Mouse (Mus musculus) layer of hippocampus, adult 2 months (tissue): ENCODE measurements around the gene Inppl1. TPM values are rescaled to one million over a fixed set of nuclear protein-coding genes. Genes with fewer than 3 reads are reported as not detected.
A peak's percentile ranks its signal among the peaks of the same experiment; 100 is the strongest.

Experiments
- DNase-seq, 2 experiments: peaks; one replicate each; pipeline ENCODE4 v3.0.0; 2022; ENCODE audit warnings: low spot score in 2 of 2
- H3K27ac ChIP-seq: fragments of 200-600 bp; 2 replicates; pipeline ENCODE4 v1.8.1; 2022
- H3K4me3 ChIP-seq: fragments of 200-600 bp; 2 replicates; pipeline ENCODE4 v1.8.1; 2022; ENCODE audit warnings: mild to moderate bottlenecking
- CTCF ChIP-seq: fragments of 200-600 bp; conservative IDR thresholded peaks from 2 replicates; pipeline ENCODE4 v1.8.1; 2022; ENCODE audit warnings: antibody characterized with exemption, mild to moderate bottlenecking, moderate library complexity
- long read RNA-seq, 2 experiments: library from polyadenylated mRNA; stranded (forward); transcript quantifications; one replicate each; pipeline ENCODE4 v2.0.0; 2021; ENCODE audit warnings: borderline mapping rate in 2 of 2
- total RNA-seq, 2 experiments: library from RNA; stranded (reverse); gene quantifications; 2 replicates each; pipeline ENCODE4 v1.2.3; 2021

Gene Inppl1
- total RNA-seq: 10 to 100 TPM; 26.7 to 28.4 TPM
- long read RNA-seq, experiment 1, partial matches to known transcripts: 1 of 3 reads
- long read RNA-seq, experiment 1, other reads (novel, unspliced or antisense): 2 of 3 reads
- long read RNA-seq, experiment 2, partial matches to known transcripts: 1 of 5 reads
- long read RNA-seq, experiment 2, other reads (novel, unspliced or antisense): 4 of 5 reads

DNA sequence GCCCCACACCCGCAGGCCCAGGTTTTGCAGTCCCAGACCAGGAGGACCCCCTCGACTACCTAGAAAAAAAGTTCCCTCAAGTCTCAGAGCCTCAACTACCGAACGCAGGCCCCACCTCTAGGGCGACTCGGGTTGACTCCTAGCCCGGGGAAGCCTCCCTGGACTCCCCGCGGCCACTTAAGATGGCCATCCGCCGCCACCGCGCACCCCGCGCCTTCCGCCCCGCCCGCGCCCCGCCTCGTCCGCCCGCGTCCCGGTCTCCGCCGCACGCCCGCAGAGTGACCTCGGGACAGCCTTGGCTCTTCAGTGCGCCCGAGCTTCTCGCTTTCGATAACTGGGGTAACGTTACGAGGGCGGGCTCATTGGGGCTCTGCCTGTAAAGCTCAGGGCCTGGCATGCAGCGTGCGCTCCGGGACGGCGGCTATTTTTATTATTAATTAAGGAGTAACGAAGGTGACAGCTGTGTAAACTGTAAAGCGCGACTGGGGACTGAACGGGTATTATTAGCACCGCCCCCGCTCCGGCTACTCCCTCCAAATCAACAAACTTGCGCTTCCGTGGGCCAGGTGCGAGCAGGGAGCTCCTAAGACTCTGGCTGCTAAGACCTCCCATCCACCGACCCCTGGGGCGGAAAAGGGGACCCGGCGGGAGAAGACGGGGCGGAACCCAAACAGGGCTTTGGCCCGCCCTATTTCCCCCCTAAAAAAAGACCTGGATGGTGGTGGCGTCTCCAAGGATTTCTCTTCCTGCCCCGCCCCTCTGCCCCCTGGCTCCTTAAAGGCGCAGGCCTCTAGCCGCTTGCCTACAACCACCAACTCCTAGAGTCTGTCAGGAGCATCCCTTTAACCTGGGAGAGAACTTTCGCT, at the start of gene Inppl1:
TSS of gene Inppl1 (minus strand) at position 624 of the 866 bp plus-strand sequence.
- peak; percentile 69 for TF ChIP-seq CTCF
- Histone ChIP-seq H3K4me3 (peak within 1 kb of the TSS; percentile 65), H3K27ac (peak within 1 kb of the TSS; percentile 90)
- DNase-seq: peak; percentile 59 to 60

- Histone ChIP-seq H3K27ac (no peak overlapping the region), H3K4me3 (no peak overlapping the region)
- no peak for DNase-seq
- no peak for TF ChIP-seq CTCF
Measured at GRCm38 (mm10) chr7:101886274-101886673, 48.2 kb upstream of the Inppl1 start.

DNA sequence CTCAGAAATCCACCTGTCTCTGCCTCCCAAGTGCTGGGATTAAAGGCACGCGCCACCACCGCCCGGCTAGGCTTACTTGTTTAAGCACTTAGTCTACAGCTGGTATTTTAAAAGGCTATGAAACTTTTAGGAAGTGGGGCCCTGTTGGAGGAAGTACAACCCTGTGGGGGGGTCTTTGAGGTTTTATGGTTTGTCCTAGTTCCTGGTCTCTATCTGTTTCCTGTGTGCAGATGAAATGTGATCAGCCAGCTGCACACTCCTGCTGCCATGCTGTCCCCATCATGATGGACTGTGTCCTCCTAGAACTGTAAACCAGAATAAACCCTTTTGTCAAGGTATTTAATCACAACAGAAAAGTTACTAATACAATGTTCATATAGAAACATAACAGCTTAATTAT, 46.1 kb upstream of the Inppl1 start:
- Histone ChIP-seq H3K27ac (no peak overlapping the region), H3K4me3 (no peak overlapping the region)
- TF ChIP-seq CTCF: no peak
- no peak for DNase-seq

- no peak for DNase-seq
- Histone ChIP-seq H3K4me3 (no peak overlapping the region), H3K27ac (no peak overlapping the region)
- TF ChIP-seq CTCF: no peak
Measured at GRCm38 (mm10) chr7:101882413-101883154, 44.6 kb upstream of the Inppl1 start.

DNA sequence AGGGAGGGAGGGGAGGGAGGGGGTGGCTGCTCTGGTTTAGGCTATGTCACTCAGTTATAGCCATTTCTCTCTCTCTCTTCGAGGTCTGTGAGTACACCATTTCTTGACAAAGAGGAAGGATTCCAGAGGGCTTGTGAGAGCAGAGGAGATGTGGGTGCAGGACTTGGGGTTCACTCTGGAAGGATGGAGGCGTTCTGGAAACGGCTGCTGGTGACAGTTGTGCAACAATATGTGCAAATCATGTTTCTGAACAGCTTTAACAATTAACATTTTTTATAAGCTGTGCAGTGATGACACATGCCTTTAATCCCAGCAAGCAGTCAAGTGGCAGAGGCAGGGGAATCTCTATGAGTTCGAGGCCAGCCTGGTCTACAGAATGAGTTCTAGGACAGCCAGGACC, 42.8 kb upstream of the Inppl1 start:
- TF ChIP-seq CTCF: no peak
- no peak overlapping the region for H3K4me3 ChIP-seq
- DNase-seq: peak; percentile 48 to 56
- H3K27ac ChIP-seq: no peak overlapping the region; the same call in 1 of the 2 replicates

- DNase-seq: no peak
- H3K4me3 ChIP-seq: no peak overlapping the region
Measured at GRCm38 (mm10) chr7:101875978-101876377, 37.9 kb upstream of the Inppl1 start.

DNA sequence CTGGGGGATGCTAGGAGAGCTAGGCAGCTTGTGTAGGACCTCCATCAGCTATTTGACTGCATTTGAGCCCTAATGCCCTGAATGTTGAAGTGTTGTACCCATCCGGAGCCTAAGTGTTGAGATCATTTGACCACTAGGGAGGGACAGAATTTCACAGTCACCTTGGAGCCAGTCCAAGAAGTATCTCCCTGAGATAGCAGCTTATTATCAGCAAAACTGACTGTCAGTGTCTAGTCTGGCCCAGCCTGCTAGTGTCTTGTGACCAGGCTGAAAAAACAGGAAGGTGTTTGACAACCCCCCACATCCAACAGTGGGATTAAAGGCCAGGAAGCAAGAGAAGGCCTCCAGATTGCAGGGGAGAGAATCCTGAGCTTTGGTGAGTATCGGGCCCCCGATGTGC, 33.3 kb upstream of the Inppl1 start:
- Histone ChIP-seq H3K27ac (no peak overlapping the region), H3K4me3 (no peak overlapping the region)
- DNase-seq: no peak
- no peak for TF ChIP-seq CTCF

More at GRCm38 (mm10) chr7:101875978-101876377, 37.9 kb upstream of the Inppl1 start:
- H3K27ac ChIP-seq: no peak overlapping the region
- TF ChIP-seq CTCF: no peak

DNA sequence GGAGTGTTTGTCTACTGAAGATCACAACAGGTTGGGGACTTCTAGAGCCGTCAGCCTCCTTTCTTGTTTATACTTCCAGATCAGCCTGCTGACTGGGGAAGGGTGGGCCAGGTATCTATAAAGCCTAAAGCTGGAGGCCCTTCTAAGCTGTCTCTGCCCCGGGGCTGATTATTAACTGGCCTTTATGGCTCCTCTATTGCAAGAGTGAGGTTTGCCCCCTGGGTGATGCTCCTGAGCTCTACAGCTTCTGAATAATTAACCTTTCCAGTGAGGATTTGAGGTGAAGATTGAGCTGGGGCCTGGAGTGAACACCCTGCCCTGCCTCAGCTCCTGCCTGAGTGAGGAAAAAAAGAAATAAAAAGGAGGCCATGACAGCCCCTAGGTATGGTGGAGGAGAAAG, 32.6 kb upstream of the Inppl1 start, which contains the start of gene Folr1:
TSS of gene Folr1 (minus strand) at position 160 of the 400 bp plus-strand sequence.
- DNase-seq: no peak
- Histone ChIP-seq H3K4me3 (no peak within 1 kb of the TSS), H3K27ac (no peak within 1 kb of the TSS)
- no peak for TF ChIP-seq CTCF

DNA sequence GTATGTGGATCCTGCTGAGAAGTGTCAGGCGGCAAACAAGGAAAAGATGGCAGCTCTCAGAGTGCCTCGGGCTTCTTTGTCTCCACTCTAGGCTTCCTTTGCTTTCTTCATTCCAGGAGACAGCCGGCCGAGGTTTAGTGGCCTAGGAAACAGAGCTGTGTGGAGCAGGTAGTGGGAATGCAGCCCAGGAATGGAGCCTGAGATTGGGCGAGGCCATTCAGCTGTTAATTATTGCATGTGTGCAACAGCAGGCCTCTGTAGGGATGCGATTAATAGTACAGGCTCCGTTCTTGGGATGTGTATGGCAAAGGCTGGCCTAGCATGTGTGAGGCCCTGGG, 31.1 kb upstream of the Inppl1 start:
- no peak for DNase-seq
- no peak overlapping the region for H3K4me3 ChIP-seq
- no peak overlapping the region for H3K27ac ChIP-seq
- no peak for TF ChIP-seq CTCF

DNA sequence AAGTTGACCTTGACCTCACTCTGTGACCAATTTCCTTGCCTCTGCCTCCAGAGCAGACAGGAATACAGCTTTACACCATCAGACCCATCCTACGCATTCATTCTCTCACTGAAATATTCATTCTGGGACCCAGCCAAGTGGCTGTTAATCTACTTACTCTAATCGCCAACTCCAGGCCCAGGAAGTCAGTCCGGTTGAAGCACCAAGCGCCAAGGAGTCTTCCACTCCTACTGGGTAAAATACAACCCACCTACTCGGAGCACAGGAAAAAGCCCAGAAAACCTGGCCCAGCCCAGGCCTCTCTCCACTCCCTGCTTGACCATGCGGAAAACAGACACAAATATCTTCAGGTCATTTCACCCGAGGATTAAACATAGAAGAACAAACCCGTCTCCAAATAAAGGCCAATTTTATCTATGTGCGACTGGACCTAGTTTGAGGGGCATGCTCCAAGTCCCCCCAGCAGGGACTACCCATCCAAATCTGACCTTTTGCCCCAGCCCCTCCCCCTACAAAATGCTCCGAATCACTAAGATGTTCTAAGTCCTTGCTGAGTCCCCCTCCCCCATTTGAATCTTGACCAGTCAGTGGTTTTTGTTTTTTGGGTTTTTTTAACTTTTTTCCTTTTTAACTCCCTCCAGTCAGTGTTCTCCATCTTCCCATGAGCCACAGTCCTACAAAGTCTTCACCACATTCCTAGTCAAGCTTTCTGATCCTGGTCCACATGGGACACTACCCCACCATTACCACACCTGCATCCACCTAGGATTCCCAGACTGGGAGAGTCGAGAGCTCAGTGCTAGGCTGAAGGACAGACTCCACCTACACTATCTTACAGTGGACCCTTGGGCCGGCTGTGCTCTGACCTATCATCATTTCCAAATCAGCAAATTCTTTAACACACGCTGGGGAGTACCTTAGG, 30.5 kb upstream of the Inppl1 start:
- Histone ChIP-seq H3K4me3 (no peak overlapping the region), H3K27ac (no peak overlapping the region)
- TF ChIP-seq CTCF: no peak
- DNase-seq: no peak

DNA sequence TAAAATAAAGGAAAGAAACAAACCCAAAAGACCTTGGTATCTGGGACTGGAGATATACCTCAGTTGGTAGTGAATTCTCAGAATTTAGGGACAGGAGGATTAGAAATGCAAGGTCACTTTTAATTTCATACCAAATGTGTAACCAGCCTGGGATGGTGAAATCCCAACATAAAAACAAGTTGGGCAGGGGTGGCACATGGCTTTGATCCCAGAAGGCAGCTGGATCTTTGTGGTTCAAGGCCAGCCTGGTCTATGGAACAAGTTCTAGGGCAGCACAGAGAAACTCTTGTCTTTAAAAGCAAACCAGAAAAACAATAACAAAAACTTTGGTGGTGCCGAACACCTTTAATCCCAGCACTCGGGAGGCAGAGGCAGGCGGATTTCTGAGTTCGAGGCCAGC, 29.5 kb upstream of the Inppl1 start:
- H3K27ac ChIP-seq: no peak overlapping the region
- TF ChIP-seq CTCF: no peak

More for the DNA sequence above, 29.5 kb upstream of the Inppl1 start:
- no peak for DNase-seq
- H3K4me3 ChIP-seq: no peak overlapping the region
